Mouse (Mus musculus): ENCODE measurements around the gene P3h3.
"Not testable (repeated sequence)": the region's sequence is repeated elsewhere in the genome, so short reads cannot be mapped to it uniquely, and the experiment has no call there.

The P3h3 gene

GRCm38 (mm10) chr6:124831199-124831598, 26.4 kb downstream of the P3h3 start:
- DNase-seq (ENCODE audit: low spot score) = not testable (repeated sequence)

- peak; percentile 95 for DNase-seq (ENCODE audit: low spot score)
Measured at GRCm38 (mm10) chr6:124829799-124830700, 27.5 kb downstream of the P3h3 start.

GRCm38 (mm10) chr6:124828868-124829798, 28.4 kb downstream of the P3h3 start, which contains the start of the genes Usp5 and Cdca3:
Usp5 (minus strand) TSS chr6:124829484.
Cdca3 (plus strand) TSS chr6:124829547.
- DNase-seq (ENCODE audit: low spot score) = peak; percentile 99

- DNase-seq (ENCODE audit: low spot score) = no peak
Measured at GRCm38 (mm10) chr6:124828101-124828592, 29.4 kb downstream of the P3h3 start.

GRCm38 (mm10) chr6:124822049-124822448, 35.5 kb downstream of the P3h3 start:
- no peak for DNase-seq (ENCODE audit: low spot score)

GRCm38 (mm10) chr6:124820891-124821290, 36.7 kb downstream of the P3h3 start:
- DNase-seq (ENCODE audit: low spot score) = no peak

- no peak for DNase-seq (ENCODE audit: low spot score)
Measured at GRCm38 (mm10) chr6:124817971-124818370, 39.6 kb downstream of the P3h3 start.

- DNase-seq (ENCODE audit: low spot score) = no peak
Measured at GRCm38 (mm10) chr6:124817563-124817962, 40.0 kb downstream of the P3h3 start.

GRCm38 (mm10) chr6:124817125-124817524, 40.4 kb downstream of the P3h3 start:
- no peak for DNase-seq (ENCODE audit: low spot score)

- no peak for DNase-seq (ENCODE audit: low spot score)
Measured at GRCm38 (mm10) chr6:124816611-124817010, 40.9 kb downstream of the P3h3 start.

- no peak for DNase-seq (ENCODE audit: low spot score)
Measured at GRCm38 (mm10) chr6:124814858-124815774, 42.4 kb downstream of the P3h3 start.

GRCm38 (mm10) chr6:124814448-124814847, 43.1 kb downstream of the P3h3 start:
- no peak for DNase-seq (ENCODE audit: low spot score)

- DNase-seq (ENCODE audit: low spot score) = peak; percentile 83
Measured at GRCm38 (mm10) chr6:124813933-124814332, 43.6 kb downstream of the P3h3 start, which contains the start of gene Tpi1. Tpi1 (minus strand) TSS chr6:124814296.

GRCm38 (mm10) chr6:124813496-124813895, 44.1 kb downstream of the P3h3 start:
- DNase-seq (ENCODE audit: low spot score) = no peak

GRCm38 (mm10) chr6:124812848-124813247, 44.7 kb downstream of the P3h3 start:
- DNase-seq (ENCODE audit: low spot score) = no peak

GRCm38 (mm10) chr6:124811701-124812560, 45.6 kb downstream of the P3h3 start:
- DNase-seq (ENCODE audit: low spot score) = no peak

- no peak for DNase-seq (ENCODE audit: low spot score)
Measured at GRCm38 (mm10) chr6:124811403-124811665, 46.2 kb downstream of the P3h3 start.

GRCm38 (mm10) chr6:124810566-124811402, 46.8 kb downstream of the P3h3 start:
- not testable (repeated sequence) for DNase-seq (ENCODE audit: low spot score)

- no peak for DNase-seq (ENCODE audit: low spot score)
Measured at GRCm38 (mm10) chr6:124809775-124810538, 47.6 kb downstream of the P3h3 start.

Measured in left cerebral cortex, adult 11 months (tissue).